Mouse (Mus musculus): ENCODE measurements around the gene Timm50. TPM values are rescaled to one million over a fixed set of nuclear protein-coding genes. Genes with fewer than 3 reads are reported as not detected.

Gene Timm50
- total RNA-seq (2021): 10 to 100 TPM; 84.1 to 85.6 TPM
- long read RNA-seq, experiment 1, transcript Timm50-201 (11 exons, 1,515 nt): major isoform, 144 of 156 reads
- long read RNA-seq, experiment 1, partial matches to known transcripts: 3 of 156 reads
- long read RNA-seq, experiment 1, other reads (novel, unspliced or antisense): 9 of 156 reads
- long read RNA-seq, experiment 2, transcript Timm50-201 (11 exons, 1,515 nt): major isoform, 171 of 208 reads
- long read RNA-seq, experiment 2, partial matches to known transcripts: 10 of 208 reads
- long read RNA-seq, experiment 2, other reads (novel, unspliced or antisense): 27 of 208 reads

DNA sequence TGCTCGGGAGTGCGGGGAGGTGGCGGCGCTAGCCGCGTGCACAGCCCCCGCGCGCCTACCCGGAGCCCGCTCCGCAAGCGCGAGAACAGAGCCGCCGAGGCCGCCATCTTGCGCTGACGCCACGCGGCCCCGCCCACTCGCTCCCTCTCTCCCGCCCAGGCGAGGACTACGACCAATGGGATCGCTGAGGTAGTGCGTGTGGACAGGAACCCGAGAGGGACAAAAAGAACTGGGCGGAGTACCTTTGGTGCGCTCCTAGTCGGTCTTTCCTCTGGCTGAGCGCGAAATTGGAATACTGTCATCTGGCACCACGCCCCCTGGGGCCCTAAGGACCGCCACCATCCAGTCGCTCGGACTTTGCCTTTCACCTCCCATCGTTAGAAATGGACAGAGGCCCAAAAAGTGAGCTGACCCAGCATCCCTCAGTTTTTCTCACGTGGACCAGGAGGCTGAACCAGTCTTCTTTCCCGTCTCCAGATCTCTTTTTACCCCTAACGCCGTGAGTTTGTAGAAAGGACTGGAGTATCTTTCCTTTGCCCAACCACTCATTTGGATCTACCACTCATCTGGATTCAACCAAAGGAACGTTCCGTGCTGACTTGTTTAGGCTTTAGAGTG is at the start of gene Timm50:
Gene Timm50, minus strand, starts transcription at position 147 of the 618 bp plus-strand sequence.
- DNase-seq (ENCODE audit: low spot score in 2 of 2): peak; percentile 93 to 96

DNA sequence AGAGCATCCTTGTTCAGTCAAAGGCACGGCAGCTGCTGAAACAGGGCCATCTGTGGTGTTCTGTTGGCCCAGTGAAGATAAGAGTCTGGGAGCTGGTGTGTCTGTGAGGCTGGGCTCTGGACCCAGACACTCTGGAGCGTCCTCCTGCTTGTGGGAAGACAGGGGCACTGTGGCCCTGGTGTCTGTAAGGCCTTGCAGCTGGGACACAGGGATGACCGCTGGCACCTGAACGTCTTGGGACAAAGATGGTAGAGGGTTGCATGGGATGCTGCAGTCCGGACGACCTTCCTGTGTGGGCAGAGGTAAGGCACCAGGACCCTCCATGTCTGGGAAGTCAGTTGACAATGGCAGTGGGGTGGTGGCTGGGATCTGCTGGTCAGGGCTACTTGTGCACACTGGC is 48.4 kb upstream of the Timm50 start:
- DNase-seq (ENCODE audit: low spot score in 2 of 2): peak in 1 of 2 experiments; percentile 2

DNA sequence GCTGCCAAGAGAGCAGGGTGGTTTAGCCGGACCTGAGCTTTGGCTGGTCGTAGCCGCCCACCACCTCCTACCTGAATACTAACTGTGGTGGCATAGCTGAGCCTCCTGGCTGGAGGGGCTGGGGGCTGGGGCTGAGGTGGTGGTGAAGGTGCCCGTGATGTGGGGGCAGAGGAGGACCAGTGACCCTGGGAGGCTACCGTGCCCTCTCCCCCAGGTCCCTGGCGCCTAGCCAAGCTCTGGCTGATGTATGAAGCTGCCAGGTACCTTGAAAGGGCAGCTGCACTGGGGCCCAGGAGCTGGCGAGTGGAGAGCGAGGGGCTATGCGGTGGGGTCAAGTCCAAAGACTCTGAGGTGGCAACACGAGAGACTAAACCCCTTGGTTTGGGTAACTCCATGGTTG is 48.0 kb upstream of the Timm50 start:
- DNase-seq (ENCODE audit: low spot score in 2 of 2): peak in 1 of 2 experiments; percentile 3

DNA sequence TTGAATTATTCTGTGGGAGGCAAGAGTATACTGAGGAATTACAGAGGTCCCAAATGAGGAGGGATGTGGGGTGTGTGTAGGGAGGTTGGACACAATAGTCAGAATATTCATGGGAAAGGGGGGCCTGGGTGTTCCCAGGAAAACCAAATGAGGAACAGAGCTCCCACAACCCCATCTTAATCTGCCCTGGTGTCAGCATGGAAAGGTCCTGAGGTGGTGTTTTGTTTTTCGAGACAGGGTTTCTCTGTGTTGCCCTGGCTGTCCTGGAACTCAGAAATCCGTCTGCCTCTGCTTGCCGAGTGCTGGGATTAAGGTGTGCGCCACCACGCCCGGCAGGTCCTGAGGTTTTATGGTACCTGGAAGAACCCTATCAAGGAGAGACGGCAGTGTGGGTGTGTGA is 46.6 kb upstream of the Timm50 start:
- DNase-seq (ENCODE audit: low spot score in 2 of 2): peak in 1 of 2 experiments; percentile 2

DNA sequence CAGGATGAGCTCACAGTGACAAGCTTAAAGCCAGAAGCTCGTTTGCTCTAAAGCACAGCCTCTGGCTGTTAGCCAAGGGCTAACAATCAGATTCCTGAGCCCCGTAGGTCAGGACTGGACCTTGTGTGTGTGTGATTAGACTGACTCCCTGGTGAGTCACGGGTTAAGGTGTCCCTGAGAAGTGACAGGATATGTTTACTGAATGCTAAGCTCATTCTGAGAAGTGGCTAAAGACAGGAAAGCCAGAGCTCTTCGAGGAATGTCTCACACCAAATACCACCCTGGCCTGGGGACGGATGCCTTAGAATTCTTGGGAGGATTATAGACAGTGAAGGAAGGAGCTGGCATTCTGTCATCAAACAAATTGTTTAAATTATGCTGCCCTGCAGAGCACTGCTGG is 46.1 kb upstream of the Timm50 start:
- DNase-seq (ENCODE audit: low spot score in 2 of 2): no peak

DNA sequence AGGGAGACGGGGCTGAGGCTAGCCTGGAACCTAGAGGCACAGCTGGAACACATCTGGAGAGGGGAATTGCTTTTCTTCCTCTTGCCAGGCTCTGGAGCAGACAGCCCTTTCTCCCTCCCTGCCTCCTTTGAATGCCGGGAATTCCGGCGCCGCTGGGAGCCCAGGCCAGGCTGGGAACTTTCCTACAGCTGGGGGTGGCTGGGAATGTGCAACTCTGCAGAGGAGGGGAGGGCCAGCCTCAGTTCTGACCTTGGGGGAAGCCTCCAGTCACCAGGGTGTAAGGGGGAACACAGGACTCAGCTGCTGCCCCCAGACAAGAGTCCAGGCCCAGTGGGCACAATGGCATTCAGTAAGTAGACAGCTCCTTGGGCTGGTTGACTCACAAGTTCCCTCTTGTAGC is 45.1 kb upstream of the Timm50 start:
- no peak for DNase-seq (ENCODE audit: low spot score in 2 of 2)

DNA sequence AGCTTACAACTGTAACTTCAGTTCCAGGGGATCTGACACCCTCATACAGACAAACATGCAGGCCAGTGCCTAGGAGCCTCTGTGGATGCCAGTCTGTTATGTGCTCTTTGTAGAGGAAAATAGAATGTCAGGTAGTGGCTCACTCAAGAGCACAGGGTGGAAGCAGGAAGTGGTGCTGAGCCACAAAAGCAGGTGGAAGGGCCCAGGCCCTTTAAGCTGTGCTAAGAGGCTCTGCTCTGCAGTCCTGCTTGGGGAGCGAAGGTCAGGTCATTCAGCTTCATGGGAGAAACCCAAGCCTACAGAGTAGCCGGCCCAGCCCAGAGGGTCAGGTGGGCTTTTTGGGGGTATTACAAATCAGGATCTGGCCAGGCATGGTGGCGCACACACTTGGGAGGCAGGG is 43.3 kb upstream of the Timm50 start:
- DNase-seq (ENCODE audit: low spot score in 2 of 2): no peak

DNA sequence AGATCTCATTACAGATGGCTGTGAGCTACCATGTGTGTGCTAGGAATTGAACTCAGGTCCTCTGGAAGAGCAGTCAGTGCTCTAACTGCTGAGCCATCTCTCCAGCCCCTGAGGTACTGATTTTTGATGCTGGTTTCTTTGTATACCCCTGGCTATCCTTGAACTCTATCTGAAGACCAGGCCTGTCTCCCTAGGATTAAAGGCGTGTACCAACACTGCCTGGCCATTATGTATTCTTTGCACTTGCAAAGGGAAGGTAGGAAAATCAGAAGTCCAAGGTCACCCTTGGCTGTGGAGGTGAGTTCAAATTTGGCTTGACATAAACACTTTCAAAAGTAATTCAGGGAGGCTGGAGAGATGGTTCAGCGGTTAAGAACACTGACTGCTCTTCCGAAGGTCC is 42.7 kb upstream of the Timm50 start:
- DNase-seq (ENCODE audit: low spot score in 2 of 2): no peak

DNA sequence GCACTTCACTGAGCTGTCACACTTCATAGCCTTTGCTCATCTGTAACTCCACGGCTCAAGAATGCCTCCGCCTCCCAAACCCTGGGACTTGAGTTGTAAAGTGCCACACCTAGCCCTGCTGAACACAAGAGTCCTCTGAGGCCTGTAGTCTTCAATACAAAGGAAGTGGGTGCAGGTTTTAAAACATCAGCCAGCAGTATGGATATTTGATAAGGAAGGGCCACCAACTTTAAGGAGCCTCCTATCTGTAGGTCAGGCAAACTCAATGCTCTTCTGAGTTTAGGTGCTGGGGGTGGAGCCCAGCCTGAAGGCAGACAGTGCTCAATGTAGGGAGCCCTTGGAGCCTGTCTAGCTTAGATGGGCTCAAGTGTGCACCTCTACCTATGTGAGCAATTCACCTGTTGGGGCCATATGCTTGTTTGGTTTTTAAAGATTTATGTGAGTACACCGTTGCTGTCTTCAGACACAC is 42.3 kb upstream of the Timm50 start:
- DNase-seq (ENCODE audit: low spot score in 2 of 2): no peak

DNA sequence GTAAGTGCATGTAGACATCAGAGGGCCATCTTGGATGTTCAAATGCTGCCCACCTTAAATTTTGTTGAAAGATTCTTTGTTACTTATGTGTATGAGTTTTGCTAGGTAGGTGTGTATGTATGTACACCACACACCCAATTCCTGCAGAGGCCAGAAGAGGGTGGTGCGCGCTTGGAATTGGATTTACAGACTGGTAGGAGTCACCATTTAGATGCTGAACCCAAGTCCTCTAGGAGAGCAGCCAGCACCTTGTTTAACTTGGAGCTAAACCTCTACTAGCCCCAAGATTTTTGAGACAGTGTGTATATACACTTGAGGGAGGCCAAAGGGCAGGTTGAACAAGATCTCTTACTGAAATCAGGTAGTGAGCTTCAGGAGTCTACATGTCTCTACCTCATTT is 41.4 kb upstream of the Timm50 start:
- DNase-seq (ENCODE audit: low spot score in 2 of 2): no peak

DNA sequence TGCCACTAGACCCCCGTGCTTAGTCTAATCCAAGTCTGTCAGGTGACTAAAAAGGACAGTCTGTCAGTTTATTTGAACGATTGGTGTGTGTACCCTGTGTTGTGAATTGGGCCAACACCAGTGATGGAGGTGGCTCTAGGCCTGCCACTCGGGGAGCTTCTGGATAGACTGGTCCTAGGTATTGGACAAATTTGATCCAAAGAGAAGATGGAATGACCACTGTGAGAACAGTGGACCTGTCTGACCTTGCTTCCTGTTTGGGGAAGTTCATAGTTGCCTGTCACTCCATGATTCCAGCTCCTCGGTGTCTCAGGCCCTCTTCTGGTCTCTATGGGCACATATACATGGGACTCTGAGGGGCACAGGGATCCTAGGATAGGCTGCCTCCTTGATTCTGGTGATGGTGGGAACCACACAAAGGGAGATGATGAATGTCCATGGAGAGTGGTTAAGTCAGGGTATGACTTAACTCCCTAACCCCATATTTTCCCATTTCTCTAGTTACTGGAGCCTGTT is 39.9 kb upstream of the Timm50 start:
- DNase-seq (ENCODE audit: low spot score in 2 of 2): no peak

DNA sequence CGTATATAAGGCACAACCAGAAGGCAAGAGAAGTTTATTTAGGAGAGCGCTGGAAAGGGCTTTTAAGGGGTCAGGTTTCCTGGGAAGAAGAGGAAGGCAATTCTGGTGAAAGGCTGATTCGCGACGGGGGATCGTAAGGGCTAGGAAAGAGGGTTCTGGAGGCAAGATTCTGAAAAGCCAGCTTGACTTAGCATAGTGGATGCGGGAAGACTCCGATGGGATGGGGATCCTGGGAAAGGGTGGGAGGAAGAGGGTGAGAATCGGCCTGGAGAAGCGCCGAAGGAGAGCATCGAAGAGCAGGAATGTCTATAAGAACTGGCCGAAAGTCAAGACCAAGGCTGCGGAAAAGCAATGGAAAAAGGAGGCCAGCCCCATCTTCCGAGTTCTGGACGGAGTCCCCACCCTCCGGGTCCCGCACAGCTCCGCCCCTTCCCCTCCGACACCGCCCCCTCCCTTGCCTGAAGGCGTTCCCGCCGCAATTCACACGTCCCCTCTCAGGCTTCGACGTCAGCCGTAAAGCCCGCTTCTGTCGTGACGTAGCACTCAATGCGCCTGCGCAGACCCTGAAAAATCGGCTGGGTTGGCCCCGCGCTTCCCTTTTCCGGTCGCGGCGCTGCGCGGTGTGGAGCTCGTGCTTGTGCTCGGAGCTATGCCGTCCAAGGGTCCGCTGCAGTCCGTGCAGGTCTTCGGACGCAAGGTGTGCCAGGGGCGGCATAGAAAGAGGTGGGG is 38.4 kb upstream of the Timm50 start, which contains the start of gene Rps16:
Gene Rps16, plus strand, starts transcription at position 498 of the 729 bp plus-strand sequence.
- DNase-seq (ENCODE audit: low spot score in 2 of 2): peak; percentile 97 to 99

DNA sequence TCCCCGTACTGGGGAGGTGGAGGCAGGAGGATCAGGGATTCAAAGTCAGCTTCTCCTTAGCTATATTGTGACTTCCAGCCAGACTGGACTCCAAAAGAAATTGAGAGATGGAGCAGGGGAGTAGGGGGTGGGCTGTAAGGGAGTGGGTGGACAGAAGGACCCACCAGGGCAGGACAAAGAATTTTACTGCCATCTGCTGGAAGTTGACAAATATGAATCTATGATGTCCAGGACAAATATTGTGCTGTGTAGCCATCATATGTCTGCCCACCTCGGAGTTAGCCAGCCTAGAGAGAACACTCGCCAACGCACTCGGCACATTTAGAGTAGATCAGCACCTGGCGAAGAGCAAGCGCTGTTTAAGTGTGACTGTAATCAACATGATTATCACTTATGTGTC is 36.7 kb upstream of the Timm50 start:
- DNase-seq (ENCODE audit: low spot score in 2 of 2): no peak

DNA sequence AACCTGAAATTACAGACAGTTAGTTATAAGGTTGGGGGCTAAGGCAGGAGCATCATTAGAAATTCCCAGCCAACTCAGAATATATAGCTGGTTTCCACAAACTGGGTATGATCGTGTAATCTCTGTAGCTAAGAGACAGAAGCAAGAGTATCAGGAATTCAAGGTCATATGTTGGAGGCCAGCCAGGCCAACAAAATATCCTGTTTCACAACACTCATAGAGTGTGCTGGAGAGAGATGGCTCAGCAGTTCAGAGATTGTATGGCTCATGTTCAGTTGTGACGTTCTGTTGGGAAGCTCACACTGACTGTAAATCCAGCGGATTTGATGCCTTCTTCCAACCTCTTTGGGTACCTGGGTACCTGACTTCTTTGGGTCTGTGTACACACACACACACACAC is 35.9 kb upstream of the Timm50 start:
- no peak for DNase-seq (ENCODE audit: low spot score in 2 of 2)

DNA sequence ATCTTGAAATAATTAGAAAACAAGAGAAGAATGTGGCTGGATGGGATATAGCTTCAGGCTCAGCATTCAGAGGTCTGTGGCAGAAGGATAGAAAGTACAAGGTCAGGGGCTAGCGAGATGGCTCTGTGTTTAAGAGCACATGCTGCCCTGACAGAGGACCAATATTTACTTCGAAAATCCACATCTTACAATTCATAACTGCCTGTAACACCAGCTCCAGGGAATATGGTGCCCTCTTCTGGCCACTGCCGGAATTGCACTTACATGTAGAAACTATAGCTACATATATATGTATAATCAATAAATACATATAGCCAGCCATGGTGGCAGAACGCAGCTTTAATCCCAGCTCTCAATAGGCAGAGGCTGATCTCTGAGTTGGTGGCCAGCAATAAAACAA is 32.8 kb upstream of the Timm50 start:
- no peak for DNase-seq (ENCODE audit: low spot score in 2 of 2)

DNA sequence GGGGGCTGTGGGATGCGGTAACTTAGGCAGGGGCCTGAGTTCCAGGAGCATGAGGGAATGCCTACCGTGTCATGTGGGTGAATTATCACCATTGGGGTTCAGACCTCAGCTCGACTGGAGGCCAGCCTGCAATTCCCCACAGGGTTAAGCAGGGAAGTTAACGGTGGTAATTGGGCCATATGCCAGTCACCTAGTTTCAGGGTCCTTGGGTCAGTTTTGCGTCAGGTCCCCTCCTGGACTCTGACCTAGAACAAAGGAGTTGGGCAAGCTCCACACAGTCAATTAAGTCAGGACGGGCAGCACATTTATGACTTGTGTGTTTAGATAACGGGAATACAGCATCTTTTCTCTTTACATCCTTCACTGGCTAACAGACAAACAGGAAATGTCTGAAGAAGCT is 29.5 kb upstream of the Timm50 start:
- peak in 1 of 2 experiments; percentile 3 for DNase-seq (ENCODE audit: low spot score in 2 of 2)

DNA sequence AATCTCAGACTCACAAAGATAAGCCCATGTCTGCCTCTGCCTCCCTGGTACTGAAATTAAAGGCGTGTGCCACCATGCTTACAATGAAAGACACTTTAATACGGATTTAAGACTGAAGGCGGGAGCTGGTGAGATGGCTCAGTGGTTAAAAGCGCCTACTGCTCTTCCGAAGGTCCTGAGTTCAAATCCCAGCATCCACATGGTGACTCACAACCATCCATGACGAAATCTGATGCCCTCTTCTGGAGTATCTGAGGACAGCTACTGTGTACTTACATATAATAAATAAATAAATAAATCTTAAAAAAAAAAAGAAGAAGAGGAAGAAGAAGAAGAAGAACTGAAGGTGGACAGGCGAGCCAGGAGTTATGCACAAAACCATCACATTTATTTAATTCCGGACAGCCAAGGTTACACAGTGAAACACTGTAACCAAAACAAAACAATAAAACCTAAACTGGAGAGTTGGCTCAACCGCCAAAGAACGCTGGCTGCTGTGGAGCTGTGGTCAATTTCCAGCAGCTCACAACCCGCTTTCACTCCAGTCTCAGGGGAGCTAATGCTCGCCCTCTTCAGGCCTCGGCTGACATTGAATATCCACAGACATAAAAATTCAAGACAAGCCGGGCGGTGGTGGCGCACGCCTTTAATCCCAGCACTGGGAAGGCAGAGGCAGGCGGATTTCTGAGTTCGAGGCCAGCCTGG is 27.5 kb upstream of the Timm50 start:
- peak in 1 of 2 experiments; percentile 40 for DNase-seq (ENCODE audit: low spot score in 2 of 2)

DNA sequence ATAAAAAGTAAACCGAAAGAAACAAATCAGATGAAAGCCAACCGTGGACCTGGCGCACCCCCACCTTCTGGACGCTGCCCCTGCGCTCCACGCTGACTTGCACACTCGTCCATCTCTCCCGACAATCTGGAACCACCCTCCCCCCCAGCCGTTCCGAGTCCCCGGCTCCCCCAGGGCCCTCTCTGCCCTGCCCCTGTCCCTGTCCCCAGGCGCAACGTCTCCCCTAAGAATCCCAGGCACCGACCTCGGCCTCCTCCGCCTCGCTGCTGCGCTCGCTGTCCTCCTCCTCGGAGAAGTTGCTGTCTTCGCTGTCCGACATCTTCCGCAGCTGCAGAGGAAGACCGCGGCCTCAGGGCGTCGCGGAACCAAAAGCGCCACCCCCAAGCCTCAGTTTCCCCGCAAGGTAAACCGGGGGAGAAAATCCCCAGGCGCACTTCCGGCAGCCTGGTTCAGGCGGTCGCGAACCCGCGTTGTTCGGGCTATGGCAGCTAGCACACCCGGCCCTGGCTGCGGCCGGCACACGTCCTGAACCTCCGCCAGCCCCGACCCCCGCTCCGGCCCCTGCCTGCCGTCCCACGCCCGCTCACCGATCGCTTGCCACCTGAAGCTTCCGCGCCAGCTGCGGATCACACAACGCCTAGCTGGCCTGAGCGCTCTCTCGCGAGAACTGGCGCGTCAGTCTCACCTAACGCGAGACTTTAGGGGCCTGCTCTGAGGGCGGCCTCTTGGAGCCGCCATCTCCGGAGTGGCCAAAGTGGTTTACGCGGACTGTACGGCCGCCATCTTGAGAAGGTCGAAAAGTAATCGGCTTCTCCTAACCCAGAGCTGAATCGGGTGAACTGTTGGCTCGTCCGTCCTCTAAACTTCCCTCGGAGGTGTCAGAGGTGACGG is 26.5 kb upstream of the Timm50 start, which contains the start of gene Supt5:
Gene Supt5, minus strand, starts transcription at position 639 of the 891 bp plus-strand sequence.
- peak; percentile 75 to 92 for DNase-seq (ENCODE audit: low spot score in 2 of 2)

DNA sequence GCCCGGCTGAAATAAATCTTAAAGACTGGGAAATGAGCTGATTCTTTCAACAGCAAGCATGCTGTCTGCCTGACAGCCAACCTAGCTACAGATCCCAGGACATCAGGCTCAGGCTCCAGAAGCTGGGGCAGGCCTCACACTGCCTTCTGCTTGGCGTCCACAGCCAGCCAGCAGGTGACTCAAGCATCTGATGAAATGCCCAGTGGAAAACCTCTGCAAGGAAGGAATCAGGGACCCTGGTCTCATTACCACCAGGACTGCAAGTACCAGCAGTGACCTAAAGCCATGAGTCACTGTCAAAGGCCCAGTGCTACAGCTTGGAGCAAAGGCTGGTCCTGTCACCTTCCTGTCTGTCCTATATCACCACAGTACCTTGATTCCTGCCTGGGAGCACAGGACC is 23.6 kb upstream of the Timm50 start:
- no peak for DNase-seq (ENCODE audit: low spot score in 2 of 2)

DNA sequence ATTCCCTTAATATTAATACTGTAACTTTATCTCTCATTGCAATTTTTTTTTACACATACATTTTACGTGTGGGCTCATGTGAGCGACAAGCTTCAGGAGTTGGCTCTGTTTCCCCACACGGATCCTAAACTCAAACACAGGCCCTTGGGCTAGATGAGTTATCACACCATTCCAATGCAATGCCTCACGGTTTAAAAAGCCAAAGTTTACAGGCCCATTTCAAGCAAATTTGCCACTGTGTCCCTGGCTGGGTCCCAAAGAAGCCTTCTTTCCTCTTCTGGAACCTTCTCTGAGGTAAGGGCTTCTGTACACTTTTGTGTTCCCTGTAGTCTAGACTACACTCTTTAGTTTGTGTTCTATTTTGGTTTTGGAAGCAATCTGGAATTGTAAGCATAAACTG is 22.7 kb upstream of the Timm50 start:
- no peak for DNase-seq (ENCODE audit: low spot score in 2 of 2)

All from adrenal gland, postnatal 4 days (tissue).